Mouse (Mus musculus) splenic B cell, adult 2 months (primary cell): ENCODE measurements around the gene Tnfrsf8.
"Not testable (repeated sequence)": the region's sequence is repeated elsewhere in the genome, so short reads cannot be mapped to it uniquely, and the experiment has no call there.

ENCODE experiments used
- DNase-seq: peaks from one replicate; pipeline ENCODE4 v3.0.0-alpha.2; 2011; ENCODE audit warnings: low read depth, low spot score
- H3K27me3 ChIP-seq: 2 replicates; pipeline ENCODE4 v1.6.1; 2012; ENCODE audit warnings: mild to moderate bottlenecking, low read length, moderate library complexity, mixed read lengths; ENCODE audit not compliant: control insufficient read depth, poor library complexity, insufficient read depth, severe bottlenecking
- H3K36me3 ChIP-seq: 2 replicates; pipeline ENCODE4 v1.6.1; 2012; ENCODE audit warnings: mild to moderate bottlenecking, low read length, moderate library complexity, mixed read lengths; ENCODE audit not compliant: control insufficient read depth, poor library complexity, insufficient read depth, severe bottlenecking

The Tnfrsf8 gene

DNA sequence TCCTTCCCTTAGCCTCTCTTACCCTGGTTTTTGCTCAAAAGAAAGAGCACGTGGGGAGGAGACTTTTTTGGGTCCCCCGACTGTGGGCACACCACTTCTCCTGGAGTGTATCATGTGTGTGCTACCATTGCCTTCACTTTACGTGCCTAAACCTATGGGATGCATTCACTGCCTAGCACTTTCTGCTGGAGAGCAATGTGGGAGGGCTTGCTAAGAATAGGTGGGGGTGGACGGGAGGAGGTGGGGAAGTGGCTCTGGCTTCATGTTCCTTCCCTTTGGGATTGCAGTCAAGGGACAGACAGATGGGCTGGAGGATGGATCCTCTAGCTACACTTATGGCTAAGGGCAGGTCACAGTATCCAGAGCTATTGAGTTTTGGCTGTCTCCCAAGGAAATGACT is 5.7 kb upstream of the Tnfrsf8 start:
- no peak for DNase-seq
- no peaks in the 10 kb centered on the region for H3K36me3 ChIP-seq
- no peaks in the 10 kb centered on the region for H3K27me3 ChIP-seq

DNA sequence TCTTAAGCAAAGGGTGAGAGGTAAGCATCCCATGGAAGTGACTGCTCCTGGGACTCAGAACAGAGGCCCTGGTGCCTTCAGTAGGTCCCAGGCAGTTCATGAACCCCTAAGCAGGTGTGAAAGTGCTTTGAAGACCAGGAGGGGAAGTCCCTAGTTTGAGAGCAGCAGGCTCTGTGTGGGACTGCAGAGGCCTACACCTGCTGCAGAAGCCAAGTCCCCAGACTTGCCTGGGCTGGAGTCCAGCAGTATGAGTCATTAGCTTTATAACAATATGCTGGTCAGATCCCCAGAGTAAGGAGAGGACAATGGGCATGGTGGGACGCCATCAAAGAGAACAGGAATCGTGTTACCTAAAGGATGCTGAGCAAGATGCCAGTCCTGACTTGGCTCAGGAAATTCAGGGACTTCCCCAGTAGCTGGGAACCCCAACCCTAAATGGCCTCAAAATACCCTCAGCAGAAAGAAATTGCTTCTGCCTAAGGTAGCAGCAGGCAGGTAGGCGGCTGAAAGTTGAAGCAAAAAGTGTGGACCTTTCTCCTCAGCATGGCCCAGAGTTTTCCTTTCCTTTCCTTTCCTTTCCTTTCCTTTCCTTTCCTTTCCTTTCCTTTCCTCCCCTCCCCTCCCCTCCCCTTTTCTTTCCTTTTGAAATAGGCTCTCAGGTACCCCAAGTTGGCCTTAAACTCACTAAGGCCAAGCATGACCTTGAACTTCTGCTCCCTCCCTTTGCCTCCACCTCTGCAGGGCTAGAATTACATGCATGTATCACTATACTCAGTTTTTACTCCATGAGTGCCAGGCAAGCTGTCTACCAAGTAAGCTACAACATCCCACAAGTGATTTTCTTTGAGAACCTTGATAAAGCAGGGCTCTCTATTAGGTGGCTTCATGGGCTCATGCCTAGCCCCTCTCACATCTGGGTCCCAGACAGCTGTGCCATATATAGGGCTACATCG is 4.6 kb upstream of the Tnfrsf8 start:
- peak; percentile 46 for DNase-seq
- Histone ChIP-seq H3K36me3 (no peaks in the 10 kb centered on the region), H3K27me3 (no peaks in the 10 kb centered on the region)

DNA sequence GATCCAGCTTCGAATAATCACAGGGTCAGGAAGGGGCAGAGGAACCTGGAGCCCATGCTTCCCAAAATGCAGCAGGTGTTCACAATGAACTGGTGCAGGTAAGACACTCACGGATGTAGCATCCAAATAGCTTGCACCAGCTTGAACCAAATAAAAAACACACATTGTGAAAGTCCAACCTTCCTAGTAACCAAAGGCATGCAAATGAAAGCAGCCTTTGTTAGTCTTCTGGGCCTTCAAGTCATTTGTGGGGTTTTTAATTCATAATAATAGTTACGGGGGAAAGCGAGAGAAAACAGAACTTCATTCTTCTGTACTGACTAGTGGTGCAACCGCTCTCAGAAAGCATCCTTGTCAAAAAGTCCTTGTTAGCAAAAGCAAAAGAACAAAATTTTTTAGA is 1.7 kb upstream of the Tnfrsf8 start:
- DNase-seq = no peak
- H3K36me3 ChIP-seq = no peaks in the 10 kb centered on the region
- H3K27me3 ChIP-seq = no peaks in the 10 kb centered on the region

DNA sequence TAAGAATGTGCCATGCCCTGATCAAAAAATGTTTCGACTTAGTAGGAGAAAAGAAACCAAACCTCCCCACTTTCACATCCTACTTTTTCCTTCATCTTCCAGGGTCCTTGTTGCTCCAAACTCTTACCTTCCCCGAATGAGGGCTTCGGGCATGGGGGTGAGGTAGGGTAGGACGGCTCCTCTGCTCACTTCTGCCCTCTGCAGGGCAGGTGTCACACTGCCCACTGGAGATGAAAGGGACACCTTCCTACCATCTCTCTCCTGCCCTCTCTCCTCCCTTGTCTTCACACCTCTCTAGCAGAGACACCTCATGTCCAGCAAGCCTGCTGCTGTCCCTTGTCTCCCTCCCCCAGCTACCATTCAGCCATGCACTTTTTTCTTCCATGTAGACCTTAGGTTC is 998 bp downstream of the Tnfrsf8 start:
- DNase-seq = peak; percentile 23
- no peaks in the 10 kb centered on the region for H3K36me3 ChIP-seq
- H3K27me3 ChIP-seq = no peaks in the 10 kb centered on the region

DNA sequence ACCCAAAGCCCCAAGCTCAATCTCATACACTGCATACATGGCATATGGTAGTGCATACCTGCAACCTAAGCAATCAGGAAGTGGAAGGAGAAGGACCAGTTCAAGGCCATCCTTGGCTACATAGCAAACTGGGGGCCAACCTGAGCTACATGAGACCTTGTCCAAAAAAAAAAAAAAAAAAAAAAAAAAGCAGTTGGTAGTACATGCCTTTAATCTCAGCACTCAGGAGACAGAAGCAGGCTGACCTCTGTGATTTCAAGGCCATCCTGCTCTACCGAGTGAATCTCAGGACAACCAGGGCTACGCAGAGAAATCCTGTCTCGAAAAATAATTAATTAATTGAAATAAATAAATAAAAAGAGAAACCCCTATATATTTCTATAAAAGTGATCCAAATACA is 1.7 kb downstream of the Tnfrsf8 start:
- Histone ChIP-seq H3K27me3 (no peaks in the 10 kb centered on the region), H3K36me3 (no peaks in the 10 kb centered on the region)
- no peak for DNase-seq

DNA sequence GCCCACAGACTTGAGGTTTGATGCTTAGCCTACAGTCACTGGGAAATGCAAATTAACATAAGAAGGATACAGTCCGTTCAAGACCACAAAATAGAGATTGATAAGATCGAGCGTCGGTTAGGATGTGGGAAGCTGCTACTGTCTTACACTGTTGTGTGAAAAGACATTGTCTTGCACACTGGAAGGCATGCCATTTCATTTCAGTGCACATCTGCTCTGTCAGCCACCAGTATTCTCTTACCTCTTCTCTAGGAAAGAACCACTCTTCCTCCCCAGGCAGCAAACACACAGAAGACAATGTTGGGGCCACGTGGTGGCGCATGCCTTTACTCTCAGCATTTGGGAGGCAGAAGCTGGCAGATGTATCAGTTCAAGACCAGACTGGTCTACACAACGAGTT is 2.4 kb downstream of the Tnfrsf8 start:
- no peak for DNase-seq
- Histone ChIP-seq H3K36me3 (no peaks in the 10 kb centered on the region), H3K27me3 (no peaks in the 10 kb centered on the region)

DNA sequence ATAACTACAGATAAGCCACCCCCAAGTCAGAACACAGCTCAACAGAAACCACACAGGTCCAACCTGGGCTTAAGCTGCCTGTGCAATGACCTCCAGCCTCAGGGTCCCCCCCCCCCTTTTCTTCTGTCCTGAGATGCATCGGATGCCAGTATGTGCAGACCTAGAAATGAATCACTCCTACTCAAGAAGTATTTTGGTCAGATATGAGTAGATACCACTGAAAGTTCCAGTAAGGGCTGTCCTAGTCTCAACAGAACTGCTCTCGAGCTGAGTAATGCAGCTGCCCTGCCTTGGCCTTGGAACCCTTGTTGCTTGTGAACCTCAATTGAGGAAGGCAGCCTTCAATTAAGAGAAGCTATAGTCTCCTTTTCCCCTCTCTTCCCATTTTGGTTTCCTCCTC is 4.1 kb downstream of the Tnfrsf8 start:
- no peaks in the 10 kb centered on the region for H3K36me3 ChIP-seq
- H3K27me3 ChIP-seq = no peaks in the 10 kb centered on the region
- no peak for DNase-seq

DNA sequence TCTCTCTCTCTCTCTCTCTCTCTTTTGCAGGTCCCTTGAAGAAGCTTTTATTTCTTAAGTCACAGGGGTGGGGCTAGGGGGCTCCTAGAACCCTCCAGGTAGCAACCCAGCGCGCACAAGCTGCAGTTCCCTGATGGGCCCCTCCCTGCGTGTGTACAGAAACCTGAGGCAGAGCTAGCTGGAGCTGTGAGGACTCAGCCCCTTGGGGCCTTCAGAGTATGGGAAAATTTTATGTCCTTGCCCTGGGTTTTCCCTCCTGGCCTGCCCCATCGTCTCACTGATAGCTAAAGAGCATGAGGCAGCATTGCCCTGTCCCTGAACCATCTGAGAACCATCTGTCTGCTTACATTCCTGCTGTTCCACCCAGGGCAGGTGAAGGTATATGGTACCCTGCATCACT is 8.5 kb downstream of the Tnfrsf8 start:
- H3K27me3 ChIP-seq = no peaks in the 10 kb centered on the region

DNA sequence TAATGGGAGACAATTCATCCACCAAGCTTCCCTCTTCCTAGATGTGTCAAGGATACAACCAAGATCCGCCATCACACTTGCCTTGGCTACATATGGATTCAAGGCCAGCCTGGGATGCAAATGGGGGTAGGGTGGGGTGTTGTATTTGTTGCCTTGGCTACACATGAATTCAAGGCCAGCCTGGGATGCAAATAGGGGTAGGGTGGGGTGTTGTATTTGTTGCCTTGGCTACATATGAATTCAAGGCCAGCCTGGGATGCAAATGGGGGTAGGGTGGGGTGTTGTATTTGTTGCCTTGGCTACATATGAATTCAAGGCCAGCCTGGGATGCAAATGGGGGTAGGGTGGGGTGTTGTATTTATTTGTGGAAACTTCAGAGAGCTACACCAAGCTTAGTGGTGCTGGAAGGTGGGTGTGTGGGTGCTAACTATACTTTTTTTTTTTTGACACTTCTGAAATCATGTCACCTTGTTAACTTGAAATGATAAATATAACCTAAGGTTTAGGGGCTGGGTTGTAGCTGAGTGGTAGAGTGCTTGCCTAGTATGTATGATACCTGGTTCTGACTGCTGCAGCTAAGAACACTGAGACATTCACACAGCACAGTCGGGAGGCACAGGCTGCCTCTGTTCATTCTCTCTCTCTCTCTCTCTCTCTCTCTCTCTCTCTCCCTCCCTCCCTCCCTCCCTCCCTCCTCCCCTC is 9.2 kb downstream of the Tnfrsf8 start:
- H3K36me3 ChIP-seq, H3K27me3 ChIP-seq: not testable (repeated sequence)
- DNase-seq = peak; percentile 62

More for the DNA sequence above, 8.5 kb downstream of the Tnfrsf8 start:
- no peak for DNase-seq
- no peaks in the 10 kb centered on the region for H3K36me3 ChIP-seq

DNA sequence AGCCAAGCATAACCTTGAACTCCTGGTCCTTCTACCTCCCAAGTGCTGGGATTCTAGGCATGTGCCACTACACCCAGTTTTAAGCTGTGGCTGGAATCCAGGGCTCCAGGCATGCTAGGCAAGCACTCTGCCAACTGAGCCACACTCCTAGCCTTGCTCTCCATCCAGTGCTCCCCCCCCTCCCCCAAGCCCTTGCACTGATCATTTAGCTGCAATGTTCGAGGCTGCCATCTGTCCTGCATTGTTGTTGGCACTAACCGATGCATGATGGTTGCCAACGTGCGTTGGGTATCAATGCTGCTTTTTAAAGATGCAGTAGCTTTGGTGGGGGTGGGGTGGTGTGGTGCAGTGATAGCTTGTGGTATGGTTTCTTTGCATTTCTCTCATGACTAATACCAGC is 10.9 kb downstream of the Tnfrsf8 start:
- no peak for DNase-seq
- Histone ChIP-seq H3K27me3 (no peaks in the 10 kb centered on the region), H3K36me3 (no peaks in the 10 kb centered on the region)

DNA sequence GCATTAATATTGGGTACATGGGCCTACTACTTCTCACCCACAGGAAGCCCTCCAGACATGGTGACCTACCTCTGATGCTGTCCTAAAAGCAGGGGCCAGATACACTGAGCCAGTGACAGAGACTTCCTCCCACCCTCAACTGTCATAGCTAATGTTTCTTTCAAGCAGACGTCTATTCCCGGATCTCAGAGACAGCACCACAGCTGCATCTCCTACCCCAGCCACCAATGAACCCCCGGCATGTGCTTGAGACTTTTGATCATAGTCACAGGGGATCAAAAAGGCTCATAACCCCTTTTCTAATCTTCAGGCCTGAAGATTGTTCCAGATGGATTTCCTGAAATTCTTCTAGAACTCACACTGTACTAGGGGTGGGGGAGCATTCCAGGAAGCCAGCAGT is 12.9 kb downstream of the Tnfrsf8 start:
- Histone ChIP-seq H3K27me3 (no peaks in the 10 kb centered on the region), H3K36me3 (no peaks in the 10 kb centered on the region)
- DNase-seq = no peak

DNA sequence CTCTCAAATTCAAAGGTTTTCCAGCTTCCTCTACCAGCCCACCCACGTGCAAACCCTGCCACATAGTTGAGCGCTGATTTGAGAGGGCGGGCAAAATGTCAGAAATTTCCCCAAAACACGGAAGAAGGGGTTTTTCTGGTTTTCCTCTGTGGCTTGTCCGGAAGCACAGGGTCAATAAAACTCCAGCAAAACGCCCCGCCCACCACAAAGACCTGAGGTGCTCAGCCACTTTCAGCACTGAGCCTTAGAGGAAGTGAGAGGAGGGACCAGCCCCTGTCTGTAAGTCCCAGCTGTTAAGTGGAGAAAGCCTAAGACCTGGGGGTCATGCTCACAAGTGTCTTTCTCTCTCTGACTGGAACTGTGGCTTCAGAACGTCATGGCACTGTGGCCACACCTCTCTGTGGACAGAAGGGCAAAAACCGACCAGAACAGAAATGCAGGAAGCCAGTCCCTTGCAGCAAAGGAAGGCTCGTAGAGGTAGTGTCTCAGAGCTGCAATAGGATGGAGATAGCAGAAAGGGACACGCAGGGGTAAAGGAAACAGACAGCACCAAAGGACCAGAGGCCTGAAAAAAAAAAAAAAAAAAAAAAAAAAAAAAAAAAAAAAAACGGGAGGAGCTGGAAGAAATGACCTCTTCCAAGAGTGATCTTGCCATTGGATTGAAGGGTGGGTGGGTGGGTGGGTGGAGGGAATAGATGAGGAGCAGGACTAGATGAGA is 14.6 kb downstream of the Tnfrsf8 start:
- peak; percentile 91 for DNase-seq
- Histone ChIP-seq H3K27me3 (no peaks in the 10 kb centered on the region), H3K36me3 (no peaks in the 10 kb centered on the region)

DNA sequence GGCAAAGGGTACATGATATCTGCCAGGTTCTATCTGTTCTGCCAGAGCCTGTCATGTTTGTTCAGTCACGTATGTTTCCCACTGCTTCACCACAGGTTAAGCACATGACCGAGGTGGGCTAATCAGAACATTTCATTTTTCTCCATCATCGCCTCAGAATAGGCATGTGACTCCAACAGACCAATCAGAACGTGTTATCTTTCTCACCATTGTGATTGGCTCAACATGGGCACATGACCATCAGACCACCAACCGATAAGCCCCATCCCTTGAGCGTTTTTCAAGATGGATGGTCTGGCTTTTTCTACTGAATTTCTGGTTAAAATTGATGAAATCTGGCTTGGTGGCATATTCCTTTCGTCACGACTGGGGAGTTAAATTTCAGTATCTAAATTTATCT is 15.6 kb downstream of the Tnfrsf8 start:
- DNase-seq = peak; percentile 36
- no peaks in the 10 kb centered on the region for H3K27me3 ChIP-seq
- H3K36me3 ChIP-seq = no peaks in the 10 kb centered on the region

DNA sequence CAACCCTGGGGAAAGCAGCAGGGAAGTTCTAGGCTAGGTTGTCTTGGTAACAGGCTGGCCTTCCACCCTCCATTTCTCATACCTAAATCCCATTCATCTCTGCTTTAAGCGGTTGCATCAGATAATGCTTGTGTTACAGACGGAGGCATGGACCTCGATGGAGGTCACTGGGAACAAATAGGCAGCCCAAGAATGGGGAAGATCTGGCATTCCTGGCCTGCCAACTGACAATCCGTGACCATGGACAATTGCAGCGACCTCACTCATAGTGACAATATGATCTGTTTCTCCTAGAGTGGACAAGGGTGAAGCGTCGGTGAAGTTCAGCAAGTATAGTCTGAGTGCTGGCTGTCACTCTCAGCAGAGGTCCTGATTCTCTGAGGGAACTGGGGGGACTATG is 16.1 kb downstream of the Tnfrsf8 start:
- DNase-seq = no peak
- H3K27me3 ChIP-seq = no peaks in the 10 kb centered on the region
- H3K36me3 ChIP-seq = no peaks in the 10 kb centered on the region
